Mouse (Mus musculus) v-Abl transformed pro-B cells (cell line): ENCODE measurements around the gene Mmp9.

Experiments used
- in situ Hi-C, 2 experiments: fragments of 400-800 bp; cut with MboI; formaldehyde crosslinking; loops; one replicate each; pipeline ENCODE4 v1.15.1; 2025; ENCODE audit not compliant: unreplicated experiment in 2 of 2

The Mmp9 gene

DNA sequence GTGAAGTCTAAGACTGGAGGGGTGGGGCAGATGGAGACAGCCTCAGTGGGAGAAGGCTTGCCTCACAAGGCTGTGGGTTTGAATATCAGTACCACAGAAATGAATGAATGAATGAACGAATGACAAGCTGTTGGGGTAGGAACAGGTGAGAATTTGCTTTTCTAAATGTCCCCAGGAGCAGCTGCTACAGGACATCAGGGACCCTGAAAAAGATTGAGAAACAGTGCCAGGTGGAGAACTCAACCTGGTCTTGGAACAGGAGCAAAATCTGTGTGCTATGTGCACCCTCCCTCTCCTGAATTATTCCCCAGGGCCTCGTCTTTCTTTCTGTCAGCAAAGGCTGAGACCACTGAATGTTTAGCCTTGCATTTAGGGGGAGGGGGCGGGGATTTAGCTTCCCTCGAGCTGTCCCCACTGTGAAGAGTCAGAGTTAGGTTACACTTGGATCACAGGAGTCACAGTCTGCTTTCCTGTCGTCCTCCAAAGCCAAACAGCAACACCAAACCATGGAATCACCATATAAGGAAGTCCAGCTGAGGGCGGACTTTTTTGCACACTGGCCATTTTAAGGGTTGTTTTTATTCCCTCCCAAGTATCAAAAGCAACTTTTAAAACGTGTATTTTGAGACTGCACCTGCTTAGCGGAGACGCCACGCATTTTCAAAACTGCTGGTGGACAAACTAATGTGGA is at the start of gene Mmp9:
Gene Mmp9 (plus strand): TSS at position 641 of the 691 bp plus-strand sequence.
- in situ Hi-C loops = no loop called here

GRCm38 (mm10) chr2:164891056-164891834 is 49.3 kb upstream of the Mmp9 start:
- in situ Hi-C loops = no loop called here

DNA sequence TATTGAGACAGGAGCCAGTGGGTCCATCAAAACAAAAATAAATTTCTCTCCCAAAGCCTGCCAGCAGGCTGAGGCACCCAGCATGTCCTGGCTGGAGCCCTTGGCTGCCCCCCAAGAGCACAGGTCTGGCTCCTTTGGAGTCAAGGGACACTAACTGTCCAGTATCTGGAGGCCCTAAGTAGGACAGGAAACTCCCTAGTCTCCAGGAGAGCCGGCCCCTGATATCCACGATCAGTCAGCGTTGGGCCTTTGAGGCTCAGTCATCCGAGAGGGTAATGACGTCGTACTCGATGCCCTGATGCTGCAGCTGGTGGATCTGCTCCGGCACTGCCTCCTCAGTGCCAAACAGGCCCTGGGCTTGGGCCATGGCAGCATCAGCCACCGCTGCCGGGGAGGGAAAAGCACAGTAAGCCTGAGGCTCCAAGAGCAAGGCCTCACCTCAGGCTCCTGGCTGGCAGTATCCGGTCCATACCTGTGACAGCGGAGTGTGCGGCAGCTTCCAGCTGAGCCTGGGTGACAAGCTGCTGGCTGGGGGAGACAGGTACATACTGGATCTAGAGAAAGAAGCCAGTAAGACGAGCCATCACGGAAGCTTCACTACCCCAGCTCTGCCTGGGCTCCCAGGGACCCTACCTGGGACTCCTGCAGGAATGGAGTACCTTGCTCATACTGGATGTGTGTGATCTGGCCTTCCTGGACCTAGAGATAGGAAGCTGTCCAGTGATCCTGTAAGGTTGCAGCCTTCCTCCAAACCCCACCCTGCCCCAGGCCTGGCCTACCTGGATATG is 48.5 kb upstream of the Mmp9 start:
- in situ Hi-C loops = no loop called here

DNA sequence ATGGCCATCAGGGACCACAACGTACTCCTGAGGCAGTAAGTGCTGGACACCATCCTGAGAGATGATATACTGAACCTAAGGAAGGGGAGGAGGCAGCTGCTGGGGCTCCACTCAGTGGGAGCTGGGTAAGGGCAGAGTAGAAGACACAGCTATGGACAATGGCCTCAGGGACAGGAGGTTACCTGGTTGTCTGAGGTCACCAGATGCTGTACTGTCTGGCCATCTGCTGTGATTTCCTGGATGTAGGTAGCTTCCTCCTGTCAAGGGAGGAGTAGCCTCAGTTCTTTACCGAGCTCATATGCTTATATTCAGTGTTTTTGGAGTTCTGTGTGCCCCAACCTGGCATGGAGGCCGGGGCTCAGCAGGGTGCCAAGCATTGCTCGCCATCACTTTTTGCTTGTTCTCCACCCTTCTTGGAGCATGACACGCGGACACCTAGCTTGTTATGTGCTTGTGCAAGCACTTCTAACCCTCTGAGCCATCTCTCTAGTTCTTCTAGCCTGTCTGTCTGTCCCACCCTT is 47.8 kb upstream of the Mmp9 start:
- in situ Hi-C loops = no loop called here

GRCm38 (mm10) chr2:164894048-164894447 is 46.5 kb upstream of the Mmp9 start:
- in situ Hi-C loops = no loop called here

GRCm38 (mm10) chr2:164894644-164895043 is 45.9 kb upstream of the Mmp9 start:
- in situ Hi-C loops = no loop called here

GRCm38 (mm10) chr2:164895885-164896284 is 44.7 kb upstream of the Mmp9 start:
- in situ Hi-C loops = no loop called here

DNA sequence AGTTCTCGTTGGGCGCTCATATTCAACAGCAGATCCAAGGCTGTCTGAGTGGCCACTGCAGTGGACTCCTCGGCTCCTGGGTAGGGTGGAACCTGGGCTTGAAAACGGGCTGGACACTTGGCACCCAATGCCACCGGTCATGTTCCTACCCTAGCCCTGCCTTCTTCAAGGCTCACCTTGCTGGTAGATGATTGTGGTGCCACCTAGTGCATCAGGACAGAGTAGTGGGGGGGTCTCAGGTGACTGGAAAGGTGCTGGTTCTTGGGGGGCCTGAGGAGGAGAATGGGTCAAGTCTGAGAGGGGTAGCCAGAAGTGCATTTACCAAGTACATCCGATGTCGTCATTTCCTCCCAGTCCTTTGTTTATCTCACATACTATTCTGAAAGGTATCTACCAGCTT is 42.6 kb upstream of the Mmp9 start:
- in situ Hi-C loops = no loop called here

GRCm38 (mm10) chr2:164899034-164899433 is 41.5 kb upstream of the Mmp9 start:
- in situ Hi-C loops = no loop called here

GRCm38 (mm10) chr2:164899723-164900459 is 40.7 kb upstream of the Mmp9 start:
- in situ Hi-C loops = no loop called here

DNA sequence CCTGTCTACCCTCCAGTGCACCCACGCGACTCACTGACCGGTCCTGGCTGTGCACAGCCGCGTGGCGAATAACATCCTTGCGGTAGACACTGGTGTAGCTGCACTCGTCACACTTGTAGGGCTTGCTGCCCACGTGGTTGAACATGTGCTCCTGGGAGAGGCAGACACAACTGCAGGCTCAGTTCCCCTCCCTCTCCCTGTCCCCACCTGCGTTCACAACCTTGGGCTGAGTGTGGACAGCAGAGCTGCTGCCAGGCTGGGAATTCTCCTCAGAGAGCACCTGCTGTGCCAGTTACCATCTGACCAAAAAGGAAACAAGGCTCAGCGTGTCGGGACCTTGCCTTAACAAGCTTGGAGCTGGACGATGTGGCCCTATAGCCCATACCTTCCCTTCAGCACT is 39.2 kb upstream of the Mmp9 start:
- in situ Hi-C loops = no loop called here

DNA sequence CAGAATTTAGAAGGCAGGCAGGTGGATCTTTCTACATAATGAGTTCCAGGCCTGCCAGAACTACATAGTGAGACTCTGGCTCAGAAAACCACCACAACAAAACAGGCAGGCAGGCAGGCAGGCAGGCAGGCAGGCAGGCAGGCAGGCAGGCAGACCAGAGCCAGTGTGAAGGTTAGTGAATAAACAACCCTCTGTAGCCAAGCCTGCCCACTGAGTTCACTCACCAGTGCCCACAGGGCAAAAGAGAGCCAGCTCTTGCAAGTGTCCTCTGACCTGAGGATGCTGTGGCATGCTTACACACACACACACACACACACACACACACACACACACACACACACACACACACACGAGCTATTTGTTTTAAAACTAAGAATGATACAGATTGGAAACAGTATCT is 37.1 kb upstream of the Mmp9 start:
- in situ Hi-C loops = no loop called here

GRCm38 (mm10) chr2:164906071-164906470 is 34.5 kb upstream of the Mmp9 start:
- in situ Hi-C loops = loop anchor here in 1 of 2 experiments (5.0 kb wide), 1 partner anchor 74 kb away; the partner anchor contains the start of genes Ctsa and Neurl2

GRCm38 (mm10) chr2:164907511-164907910 is 33.1 kb upstream of the Mmp9 start:
- in situ Hi-C loops = loop anchor here in 1 of 2 experiments (5.0 kb wide), 1 partner anchor 75 kb away; the partner anchor contains the start of genes Ctsa and Neurl2

DNA sequence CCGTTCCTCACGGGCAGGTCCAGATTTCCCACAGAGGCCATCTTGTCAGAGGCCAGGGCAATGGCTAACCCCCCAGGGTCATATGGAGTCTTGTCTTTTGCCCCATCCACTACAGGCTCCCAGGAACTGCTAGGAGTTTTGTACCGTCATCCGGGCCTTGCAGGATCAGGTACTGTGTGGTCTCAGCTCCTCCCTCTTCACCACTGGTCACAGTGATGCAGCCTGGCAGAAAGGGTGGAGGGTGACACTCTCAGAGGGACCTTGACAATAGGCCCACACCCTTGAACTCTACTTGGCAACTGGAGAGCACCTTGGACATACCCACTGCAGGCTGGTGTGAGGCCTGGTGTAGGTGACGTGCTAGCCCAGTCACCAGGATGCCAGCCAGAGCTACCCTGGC is 32.6 kb upstream of the Mmp9 start:
- in situ Hi-C loops = loop anchor here in 1 of 2 experiments (5.0 kb wide), 1 partner anchor 76 kb away; the partner anchor contains the start of genes Ctsa and Neurl2

GRCm38 (mm10) chr2:164909100-164909499 is 31.5 kb upstream of the Mmp9 start:
- in situ Hi-C loops = loop anchor here in 1 of 2 experiments (5.0 kb wide), 1 partner anchor 77 kb away; the partner anchor contains the start of genes Ctsa and Neurl2

DNA sequence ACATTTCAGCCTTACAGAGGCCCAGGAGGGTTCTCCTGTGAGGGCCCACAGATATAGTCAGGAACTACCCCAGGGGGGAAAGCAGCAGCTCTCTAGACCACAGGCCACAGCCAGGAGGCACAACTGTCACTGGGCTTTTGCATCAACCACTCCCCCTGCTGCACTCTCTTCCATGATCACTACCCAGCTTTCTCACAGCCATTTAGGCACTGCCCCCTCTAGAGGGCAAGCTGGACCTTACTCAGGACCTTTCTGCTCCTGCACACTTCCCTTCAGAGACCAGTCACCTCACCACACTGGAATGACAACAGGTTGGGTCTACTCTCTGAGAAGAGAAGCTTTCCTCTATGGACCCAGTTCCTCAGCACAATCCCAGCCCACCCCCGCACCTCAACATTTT is 31.0 kb upstream of the Mmp9 start:
- in situ Hi-C loops = loop anchor here in 1 of 2 experiments (5.0 kb wide), 1 partner anchor 77 kb away; the partner anchor contains the start of genes Ctsa and Neurl2

DNA sequence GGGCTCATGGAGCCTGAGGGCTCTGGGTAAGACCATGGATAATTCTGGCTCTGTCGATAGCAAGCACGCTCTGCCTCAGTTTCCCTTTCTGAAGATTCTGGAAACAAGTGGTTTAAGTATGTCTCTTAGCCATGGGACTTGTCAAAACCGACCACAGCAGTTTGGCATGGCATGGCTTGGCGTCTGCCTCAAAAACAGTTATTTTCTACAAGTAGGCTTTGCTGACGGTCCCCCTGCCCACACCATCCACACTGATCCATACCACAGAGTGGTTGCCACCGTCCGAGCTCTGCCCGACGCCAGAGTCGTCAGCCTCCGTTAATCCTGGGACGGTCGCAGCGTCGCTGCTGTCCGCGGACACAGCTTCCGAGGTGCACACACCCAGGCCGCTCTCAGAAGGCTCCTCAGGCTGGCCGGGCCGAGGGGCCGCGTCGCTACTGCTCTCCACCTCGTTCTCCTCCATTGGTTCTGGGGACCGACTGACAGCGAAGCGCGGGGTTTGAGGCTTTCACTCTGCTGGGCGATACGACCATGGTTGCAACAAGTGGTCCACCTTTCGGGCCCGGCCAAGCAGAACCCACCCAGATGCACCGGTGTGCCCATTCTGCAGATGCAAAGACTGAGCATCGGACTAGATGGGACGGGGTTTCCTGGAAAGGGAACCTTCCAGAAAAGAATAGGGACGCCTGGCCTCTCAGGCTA is 30.1 kb upstream of the Mmp9 start:
- in situ Hi-C loops = loop anchor here (5.0 kb wide), 2 partner anchors 33 to 78 kb away; partner anchors contain the start of genes Ctsa (in 1 of the 2), Neurl2 (in 1 of the 2) and Pcif1 (in 1 of the 2)
